Mouse (Mus musculus): ENCODE data around the gene Nr3c2.

Nr3c2 gene

DNA sequence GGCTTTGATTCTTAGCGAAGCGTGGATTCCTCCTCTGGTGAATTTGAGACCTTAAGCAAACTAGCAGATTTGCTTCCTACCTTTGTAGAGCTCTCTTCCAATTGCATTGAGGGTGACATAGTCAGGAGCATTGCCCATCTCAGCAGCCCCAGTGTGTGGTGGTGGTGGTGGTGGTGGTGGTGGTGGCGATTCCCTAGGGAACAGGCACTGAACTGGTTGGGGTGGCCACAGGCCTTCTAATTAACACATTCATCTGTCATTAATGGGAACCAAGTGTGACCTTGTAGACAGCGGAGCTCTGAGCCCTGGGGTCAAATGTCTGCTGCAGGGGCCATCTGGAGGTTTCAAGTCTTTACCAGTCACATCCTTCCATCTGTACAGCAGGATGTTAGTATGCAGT, 277.1 kb downstream of the Nr3c2 start:
- no peak for DNase-seq

DNA sequence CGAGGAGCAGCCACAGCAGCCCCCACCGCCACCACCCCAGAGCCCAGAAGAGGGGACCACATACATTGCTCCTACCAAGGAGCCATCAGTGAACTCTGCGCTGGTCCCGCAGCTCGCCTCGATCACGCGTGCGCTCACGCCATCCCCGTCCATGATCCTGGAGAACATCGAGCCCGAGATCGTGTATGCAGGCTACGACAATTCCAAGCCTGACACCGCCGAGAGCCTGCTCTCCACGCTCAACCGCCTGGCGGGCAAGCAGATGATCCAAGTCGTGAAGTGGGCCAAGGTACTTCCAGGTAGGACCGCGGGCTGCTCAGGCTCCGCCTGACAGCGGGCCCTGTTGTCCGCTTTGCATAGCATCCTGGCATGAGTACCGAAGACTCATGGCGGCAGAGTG, 286.6 kb downstream of the Nr3c2 start:
- no peak for DNase-seq

DNA sequence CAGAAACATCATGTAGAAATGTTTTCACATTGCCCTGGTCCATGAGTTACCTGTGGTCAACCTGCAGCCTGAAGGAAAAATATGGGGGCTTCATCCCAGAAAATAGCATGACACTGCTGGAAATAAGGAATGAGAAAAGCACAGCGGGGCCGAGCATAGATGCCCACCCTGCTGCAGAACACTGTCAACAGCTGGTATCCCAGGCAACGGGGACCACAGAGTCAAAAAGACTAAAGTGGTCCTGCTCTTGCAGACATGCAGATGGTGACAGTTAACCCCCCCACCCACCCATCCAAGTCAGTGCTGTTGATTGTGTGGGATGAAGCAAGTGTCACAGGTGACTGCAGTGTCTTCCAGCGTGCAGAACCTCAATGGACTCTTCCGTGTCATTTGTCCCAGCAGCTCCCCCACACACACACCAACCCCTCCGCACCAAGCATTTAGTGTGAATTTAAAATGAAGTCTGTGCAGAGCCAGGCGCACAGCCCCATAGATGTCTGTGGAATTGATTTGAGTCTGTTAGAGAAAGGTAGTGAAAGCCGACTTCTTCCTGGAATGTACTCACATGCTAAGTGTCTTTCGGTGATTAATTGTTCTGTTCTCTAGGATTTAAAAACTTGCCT, 287.8 kb downstream of the Nr3c2 start:
- no peak for DNase-seq

DNA sequence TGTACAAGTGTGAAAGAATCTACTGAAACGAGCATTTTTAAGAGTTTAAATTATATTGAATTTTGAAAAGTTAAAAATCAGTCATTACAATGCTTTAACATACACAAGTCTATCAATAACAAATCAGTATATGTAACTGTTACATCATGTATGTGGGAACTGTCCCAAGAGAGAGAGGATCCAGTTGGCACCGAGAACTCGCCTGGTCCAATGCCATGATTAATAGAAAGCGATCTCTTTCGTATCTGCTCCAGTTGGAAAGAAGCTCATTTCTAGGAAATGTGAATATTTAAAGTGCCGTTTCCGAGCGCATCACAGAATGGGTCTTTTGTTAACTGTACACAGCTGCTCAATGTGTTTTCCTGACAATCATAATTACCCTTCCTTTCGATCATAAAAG, 288.5 kb downstream of the Nr3c2 start:
- no peak for DNase-seq

DNA sequence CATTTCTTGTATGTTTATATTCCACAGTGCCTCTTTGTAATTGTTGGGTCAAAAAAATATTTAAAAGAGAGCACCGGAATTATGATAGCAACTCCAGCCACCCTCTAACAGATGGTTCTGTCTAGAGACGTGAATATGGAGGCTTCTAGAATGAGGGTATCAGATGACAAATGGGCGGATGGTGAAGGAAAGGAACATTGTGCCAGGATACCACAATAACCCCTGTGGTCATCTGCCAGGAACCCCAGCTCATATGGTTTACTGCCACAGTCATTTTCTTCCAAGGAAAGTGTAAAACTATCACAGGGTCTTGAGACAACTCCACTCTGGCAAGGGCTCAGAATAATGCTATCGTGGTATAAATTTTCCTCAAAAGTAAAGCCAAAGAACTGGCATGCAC, 289.1 kb downstream of the Nr3c2 start:
- DNase-seq = no peak

DNA sequence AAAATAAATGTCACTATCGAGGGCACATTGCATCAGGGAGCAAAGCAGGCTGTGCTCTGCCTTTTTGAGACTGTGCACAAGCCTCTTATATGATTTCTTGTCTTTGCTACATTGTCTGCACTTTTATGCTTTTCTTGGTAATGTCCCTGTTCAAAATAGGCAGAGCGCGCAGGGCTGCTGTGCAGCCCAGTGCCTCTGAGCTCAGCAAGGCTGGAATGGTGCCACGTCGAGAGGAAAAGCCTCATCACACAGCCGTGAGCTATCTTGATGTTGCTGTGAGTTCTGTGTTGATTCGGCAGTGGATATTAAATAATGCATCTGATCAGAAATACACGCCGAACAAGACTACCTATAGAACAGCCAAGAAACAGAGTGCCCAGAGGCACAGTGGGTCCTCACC, 290.1 kb downstream of the Nr3c2 start:
- no peak for DNase-seq

DNA sequence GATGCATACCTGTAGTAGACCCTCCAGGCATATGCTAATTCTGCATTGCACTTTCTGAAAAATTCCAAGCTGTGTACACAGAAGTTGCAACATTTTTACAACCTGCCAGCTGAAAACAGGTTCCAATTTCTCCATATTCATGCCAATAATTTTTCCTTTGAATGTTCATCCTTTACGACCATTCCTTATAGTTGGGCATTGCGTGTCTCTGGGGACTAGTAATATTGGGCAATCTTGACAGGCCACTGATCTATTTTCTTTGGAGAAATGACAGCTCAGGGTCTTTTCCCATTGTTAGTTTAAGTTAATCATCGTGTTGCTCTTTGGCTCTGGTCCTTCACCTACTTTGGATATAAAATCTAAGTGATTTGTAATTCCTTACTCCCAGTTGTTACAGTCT, 291.2 kb downstream of the Nr3c2 start:
- no peak for DNase-seq

DNA sequence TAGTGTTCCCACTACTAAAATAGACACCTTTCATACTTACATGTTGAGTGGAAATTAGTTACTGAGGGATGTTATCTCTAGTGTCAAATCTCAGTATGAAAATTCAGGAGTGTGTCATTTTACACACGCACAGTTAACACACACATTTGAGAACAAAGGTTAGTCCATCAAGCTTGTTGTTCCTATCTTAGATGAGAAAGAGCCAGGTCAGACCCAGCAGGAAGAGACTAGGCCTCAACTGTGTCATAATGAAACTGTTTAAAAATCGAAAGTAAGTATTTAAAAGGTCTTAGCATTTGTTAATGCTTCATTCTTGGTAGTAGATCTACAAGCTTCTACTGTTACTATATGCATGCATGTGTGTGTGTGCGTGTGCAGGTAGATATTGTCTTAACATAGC, 310.1 kb downstream of the Nr3c2 start:
- DNase-seq = no peak

DNA sequence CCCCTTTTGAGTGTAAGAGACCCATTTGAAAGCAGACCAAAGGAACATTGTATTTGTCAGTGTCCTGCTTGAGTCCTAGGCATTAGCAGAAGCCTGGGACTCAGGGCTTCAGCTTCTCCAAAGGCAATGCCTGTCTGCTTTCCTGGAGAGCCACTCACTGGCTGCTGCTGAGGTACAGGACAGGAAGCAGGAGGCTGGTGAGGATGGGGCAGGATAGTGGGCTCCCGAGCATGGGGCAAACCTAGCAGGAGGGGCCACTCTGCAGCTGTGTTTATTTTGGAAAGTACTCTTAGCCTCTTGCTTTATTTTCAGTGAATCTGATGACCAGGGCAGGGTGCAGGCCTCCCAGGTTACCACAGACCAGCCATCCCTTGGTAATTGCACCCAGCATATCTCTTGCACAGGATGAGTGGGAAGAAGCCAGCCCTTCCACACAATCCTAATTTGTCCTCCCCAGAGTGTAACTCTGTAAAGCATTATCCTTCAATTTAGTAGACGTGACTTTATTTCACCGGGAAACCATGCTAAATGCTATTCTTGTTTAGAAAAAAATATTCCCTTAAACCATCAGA, 314.7 kb downstream of the Nr3c2 start:
- DNase-seq = no peak

DNA sequence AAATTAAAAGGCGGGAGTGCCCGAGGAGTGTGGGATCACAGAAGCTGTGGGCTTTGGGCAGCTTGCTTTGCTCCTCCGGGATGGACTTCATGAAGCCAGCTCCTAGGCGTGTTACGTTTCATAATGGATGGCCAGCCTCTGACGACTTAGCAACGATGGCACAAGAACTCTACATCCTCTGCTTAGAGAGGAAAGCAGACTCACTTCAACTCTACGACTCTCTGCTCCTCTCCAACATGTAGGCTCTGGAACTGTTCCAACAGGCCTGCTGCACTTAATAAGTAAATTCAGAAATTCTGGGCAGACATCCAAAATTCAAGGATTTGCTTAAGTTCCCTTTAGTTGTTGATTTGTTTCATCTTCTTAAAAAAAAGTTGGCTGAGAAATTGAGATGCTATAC, 315.4 kb downstream of the Nr3c2 start:
- DNase-seq = no peak

DNA sequence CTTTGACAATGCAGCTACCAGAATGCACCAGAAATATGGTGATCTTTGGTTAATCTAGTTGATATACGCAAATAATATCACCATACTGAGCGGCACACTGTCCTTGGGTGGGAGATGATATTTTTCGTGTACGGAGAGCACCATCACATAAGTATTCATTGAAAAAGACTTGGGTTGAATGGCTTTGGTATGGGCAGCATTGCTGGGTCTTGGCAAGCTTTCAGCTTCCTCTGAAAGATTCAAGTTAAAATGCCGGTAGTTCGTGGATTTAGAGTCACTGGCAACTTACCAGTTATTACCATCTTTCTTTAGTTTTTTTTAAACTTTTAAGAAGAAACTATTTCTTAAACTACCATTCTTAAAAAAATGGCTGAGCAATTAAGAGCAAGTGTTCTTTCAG, 315.9 kb downstream of the Nr3c2 start:
- DNase-seq = no peak

DNA sequence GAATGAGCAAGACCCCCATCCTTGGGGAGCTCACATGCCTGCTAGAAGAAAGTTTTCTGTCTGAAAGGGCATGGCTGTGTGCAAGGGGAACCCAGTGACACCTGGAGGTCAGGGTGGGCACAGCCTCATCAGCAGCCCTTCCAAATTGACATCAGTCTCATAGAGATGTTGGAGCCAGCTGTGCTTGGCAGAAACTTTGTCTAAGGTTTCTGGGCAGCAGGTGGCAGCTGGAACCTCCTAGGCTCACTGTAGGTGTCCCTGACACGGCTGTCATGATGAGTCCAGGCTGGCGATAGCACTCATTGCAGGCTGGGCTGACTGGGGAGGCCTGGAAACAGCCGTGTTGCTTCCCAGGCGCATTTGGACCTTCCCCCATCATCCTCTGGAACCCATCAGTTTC, 323.9 kb downstream of the Nr3c2 start:
- DNase-seq = no peak

DNA sequence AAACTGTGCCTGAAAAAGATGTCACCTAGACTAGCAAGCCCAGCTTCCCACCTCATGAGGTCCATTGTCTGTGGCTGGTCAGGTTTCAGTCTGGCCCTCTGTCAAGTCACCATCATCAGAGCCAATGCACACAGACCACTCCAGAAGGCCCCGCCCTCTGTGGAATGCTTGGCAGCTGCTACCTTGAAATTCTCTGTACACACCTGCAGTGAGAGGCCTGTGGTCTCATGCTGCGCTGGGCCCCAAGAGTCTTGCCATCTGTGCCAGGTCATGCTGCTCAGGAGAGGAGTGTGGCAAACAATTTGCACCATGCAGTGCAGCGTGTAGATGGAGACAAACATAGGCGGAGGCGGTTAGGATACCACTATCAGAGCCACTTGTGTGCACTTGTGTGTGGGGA, 328.5 kb downstream of the Nr3c2 start:
- peak; percentile 40 for DNase-seq

DNA sequence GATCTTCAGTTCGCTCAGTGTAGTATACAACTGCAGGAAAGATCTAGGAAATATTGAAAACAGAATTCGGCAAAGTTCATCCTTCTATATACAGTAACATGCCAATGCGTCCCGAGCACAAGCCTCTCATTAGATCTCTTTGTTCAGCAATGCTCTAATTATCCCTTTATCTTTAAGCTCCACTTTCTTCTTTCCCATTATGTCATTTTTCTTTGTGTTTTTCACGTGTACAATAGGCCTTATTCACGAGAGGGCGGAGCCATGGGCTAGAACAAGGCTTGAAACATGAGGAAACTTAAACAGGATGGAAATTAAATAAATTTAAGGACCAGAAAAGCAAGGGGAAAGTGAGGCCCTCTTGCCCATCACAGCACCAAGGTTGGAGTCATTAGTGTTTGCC, 329.4 kb downstream of the Nr3c2 start:
- no peak for DNase-seq

DNA sequence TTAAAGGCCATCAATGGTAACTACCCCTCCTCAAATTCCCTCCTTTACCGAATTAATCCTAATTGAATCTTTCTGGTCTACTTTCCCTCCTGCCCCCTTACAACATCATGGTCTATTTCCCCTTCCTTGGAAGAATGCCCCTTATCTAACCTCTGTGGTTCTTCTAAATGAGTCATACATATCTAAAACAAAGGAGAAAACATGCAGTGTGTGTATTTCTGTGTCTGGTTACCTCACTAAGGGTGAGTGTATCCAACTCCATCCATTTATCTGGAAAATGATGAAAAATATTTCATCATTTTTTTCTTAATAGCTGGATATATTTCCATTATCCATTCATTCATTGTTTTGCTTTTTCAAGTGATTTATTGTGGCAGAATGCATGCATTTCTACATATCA, 332.0 kb downstream of the Nr3c2 start:
- no peak for DNase-seq

DNA sequence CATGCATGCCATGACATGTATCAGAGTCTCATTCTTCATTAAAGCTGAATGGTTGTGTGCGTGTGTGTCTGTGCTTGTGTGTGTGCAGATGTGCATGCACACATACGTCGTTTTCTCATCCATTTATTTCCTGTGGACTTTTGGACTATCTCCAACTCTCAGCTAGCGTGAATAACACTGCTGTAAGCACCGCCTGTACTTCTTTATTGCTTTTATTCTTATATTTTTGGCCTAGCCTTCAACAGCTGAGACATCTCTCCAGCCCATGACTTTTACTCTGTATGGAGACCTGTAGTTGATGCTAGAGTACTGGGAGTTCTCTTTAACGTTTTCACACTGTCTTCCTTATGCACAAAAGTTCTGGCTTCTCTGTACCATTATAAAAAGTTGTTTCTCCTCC, 332.6 kb downstream of the Nr3c2 start:
- DNase-seq = no peak

DNA sequence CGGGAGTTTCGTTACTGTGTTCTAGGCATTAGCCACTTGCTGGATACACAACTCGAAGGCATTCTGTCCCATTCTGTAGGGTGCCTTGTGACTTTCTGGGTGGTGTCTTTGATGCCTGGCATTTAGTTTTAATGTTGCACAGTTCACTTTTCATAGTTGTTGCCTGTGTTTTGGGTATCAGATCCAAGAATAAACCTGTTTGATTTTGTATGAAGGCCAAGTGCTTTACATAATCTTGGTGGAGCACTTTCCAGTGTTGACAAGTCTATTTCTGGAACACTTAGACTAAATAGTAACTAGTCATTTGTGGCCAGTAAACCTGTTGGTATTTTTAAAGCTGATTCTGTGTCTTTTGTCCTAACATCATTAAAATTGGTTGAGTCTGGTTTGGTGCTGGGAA, 333.2 kb downstream of the Nr3c2 start:
- no peak for DNase-seq

DNA sequence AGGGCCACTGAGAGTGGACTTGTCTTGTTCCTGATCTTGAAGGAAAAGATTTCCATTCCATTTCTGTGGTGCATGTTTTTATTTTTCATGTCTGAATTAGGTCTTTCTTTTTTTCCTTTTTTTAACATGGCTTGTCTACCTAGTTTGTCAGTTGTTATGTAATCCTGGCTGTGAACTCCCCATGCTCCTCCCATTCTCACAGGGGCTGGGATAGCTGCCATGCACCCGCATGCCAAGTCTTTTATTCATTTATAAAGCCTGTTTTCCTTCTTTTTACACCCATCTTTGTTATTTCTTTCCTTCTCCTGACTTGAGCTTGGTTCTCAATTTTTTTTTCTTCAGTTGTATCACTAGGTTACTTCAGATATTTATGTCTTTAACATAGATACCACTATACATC, 337.5 kb downstream of the Nr3c2 start:
- no peak for DNase-seq

DNA sequence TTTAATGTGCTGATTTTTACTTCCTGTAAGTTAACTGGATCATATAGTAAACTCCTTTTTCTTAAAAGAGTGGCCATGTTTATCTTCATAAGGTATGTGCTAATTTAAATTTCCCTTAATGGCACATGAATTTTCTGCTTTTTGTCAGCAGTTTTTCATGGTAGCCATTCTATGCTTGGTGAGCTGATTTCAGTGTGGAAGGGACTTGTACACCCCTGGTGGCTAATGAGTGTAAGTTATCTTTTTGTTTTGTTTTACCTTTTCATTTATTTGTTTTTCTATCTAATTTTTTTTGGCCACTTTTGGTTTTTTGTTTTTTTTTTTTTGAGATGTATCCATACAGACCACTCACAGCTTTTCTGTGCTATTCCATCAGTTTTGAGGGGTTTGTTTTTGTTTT, 340.2 kb downstream of the Nr3c2 start:
- no peak for DNase-seq

DNA sequence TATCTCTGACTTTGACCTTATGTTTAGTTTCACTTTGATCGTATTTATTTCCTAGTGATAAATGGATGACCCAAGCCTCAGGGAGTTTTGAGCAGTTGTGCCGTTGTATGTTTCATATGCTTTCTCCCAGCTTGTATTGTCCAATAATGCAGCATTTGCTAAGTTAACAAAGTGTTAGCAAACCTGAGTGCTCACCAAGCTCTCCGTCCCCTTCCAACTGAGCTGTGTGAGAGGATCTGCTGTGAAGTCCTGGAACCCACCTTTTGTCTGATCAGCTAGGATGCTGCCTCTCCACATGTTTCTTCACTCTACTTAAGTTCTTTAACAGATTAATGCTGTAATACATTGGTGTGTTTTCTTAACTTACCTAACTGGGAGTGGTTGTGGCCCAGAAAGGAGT, 342.1 kb downstream of the Nr3c2 start:
- DNase-seq = no peak

DNA sequence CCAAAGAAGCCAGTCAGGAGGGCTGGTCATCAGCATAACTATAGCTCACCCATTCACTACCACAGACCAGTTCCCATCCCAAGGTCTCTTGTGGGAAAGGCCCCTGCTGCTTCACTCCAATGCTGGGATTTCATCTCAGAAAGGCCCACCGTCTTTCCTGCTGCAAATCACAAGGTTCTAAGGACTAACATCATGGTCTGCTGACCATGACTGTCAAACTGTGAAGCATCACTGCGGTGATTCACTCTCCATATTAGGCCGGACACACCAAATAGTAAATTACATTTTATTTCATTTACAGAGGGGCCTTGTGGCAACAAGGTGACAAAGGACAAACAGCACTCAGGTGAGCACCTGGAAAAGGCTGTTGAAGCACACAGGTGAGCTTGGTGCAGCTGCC, 350.9 kb downstream of the Nr3c2 start:
- no peak for DNase-seq

DNA sequence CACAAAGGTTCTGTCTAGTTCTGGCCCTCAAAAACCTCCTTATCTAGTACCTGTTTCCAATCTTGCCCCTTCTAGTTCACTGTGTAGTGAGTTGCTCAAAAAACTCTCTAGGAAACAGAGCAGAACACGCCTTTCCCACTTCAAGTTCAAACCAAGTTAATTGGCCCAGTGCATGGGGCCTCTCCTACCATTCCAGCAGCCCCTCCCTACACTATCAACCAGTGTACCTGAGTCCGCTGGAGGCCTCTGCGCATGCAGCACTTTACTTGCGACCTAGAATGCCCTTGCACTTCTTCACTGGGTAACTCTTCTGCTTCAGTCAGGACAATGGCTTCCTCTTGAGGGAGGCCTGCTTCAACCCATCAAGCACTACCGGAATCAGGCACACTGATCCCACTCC, 351.9 kb downstream of the Nr3c2 start:
- DNase-seq = no peak

DNA sequence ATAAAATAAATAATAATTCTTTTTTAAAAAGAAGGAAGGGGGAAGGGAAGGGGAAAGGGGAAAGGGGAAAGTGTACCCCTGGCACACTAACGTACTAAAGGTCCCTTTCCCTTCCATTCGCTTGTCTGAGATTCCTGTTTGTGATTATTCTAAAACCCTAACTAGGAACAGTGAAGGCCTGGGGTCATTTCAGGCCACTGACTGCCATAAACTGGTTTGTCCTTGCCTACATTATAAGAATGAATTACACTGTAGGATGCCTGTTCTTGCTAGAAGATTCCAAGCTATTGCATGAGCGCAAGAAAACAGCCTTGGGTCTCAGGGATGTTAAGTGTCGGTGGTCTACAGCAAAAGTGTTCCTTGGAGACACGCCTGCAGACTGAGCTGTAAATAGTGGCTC, 355.2 kb downstream of the Nr3c2 start:
- no peak for DNase-seq

DNA sequence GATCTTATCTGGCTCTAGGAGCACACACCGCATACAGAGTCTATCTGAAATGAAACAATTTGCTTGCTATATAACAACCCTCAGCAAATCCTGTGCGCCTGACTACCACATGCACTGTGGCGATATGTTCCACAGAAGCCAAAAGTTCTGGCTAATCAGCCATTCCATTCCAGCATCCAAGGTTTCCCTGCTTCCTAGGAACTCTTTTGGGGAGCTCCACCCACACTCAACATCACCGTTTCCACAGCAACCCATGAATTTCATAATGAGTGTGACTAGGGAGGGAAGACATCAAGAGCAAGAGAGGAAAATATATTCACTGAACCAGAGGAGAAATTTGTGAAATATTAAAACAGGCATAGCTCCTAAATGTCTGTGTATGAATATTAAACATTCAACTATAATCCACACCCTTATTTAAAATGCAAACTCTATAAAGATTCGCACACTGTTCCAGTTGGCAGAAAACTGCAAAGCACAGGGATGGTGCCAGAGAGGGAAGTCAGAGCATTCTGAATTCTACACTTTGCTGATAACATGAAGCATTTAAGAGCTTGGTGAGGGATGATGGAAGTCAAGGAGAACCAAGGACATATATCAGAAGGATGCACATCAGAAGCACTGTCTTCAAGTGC, 357.3 kb downstream of the Nr3c2 start:
- no peak for DNase-seq

DNA sequence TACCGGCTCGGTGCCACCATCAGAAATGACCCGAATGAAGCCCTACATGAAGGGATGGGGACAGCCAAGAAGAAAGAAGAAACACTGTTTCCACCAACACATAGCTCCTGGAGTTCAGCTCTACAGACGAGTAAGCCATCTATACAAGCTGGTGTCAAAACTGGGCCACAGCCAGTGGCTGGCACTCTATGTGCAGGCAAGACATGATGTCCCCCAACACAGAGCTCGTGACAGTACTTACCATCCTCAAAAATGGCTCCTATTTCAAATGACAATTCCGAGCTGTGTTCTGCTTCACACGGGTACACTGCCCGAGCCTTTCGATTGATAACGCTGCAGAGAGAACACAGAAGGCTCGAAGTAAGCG, 357.8 kb downstream of the Nr3c2 start:
- DNase-seq = no peak
